Mouse (Mus musculus) embryonic facial prominence, embryonic 12.5 days (tissue): Measurements from ENCODE around the gene Gpm6b. TPM values are rescaled to one million over a fixed set of nuclear protein-coding genes. Genes with fewer than 3 reads are reported as not detected.

Experiments used
- ATAC-seq: fragments of 200-750 bp; cut with Nextera tagmentation; 2 replicates; pipeline ENCODE4 v1.8.0; 2017; ENCODE audit not compliant: insufficient number of reproducible peaks, insufficient read depth, low FRiP score, low TSS enrichment
- H3K27ac ChIP-seq: fragments of 300-500 bp; sonication (generic); 2 replicates; pipeline ENCODE4 v1.5.1; 2016; ENCODE audit warnings: mild to moderate bottlenecking
- H3K27me3 ChIP-seq: fragments of 300-500 bp; sonication (generic); 2 replicates; pipeline ENCODE4 v1.6.1; 2016; ENCODE audit warnings: mild to moderate bottlenecking, moderate library complexity
- H3K36me3 ChIP-seq: fragments of 300-500 bp; sonication (generic); 2 replicates; pipeline ENCODE4 v1.6.1; 2016; ENCODE audit warnings: mild to moderate bottlenecking
- H3K4me1 ChIP-seq: fragments of 300-500 bp; sonication (generic); 2 replicates; pipeline ENCODE4 v1.6.1; 2016
- H3K4me2 ChIP-seq: fragments of 300-500 bp; sonication (generic); replicated peaks from 2 replicates; pipeline ENCODE4 v1.6.1; 2016; ENCODE audit warnings: mild to moderate bottlenecking, moderate library complexity
- H3K4me3 ChIP-seq: fragments of 300-500 bp; sonication (generic); 2 replicates; pipeline ENCODE4 v1.5.1; 2016; ENCODE audit warnings: mild to moderate bottlenecking
- H3K9ac ChIP-seq: fragments of 300-500 bp; sonication (generic); 2 replicates; pipeline ENCODE4 v1.6.1; 2016; ENCODE audit warnings: mild to moderate bottlenecking, moderate library complexity
- H3K9me3 ChIP-seq: fragments of 300-500 bp; sonication (generic); 2 replicates; pipeline ENCODE4 v1.6.1; 2016; ENCODE audit warnings: mild to moderate bottlenecking, moderate library complexity
- WGBS: fragments of 180-500 bp; shearing (Covaris S2); methylation state at CpG from one replicate; pipeline ENCODE4 v1.1.7; 2016; 5-methylcytosine and 5-hydroxymethylcytosine counted together
- polyA plus RNA-seq: library from polyadenylated mRNA; unstranded; fragments of >200 nt; fragmentation: Nextera tagmentation; extraction: Ambion mirVana; gene quantifications from 2 replicates; pipeline ENCODE4 v1.2.1, GENCODE M21; 2016

Gene Gpm6b
- polyA plus RNA-seq, 1 experiment from 2014 or later = 27.2 TPM

- H3K27ac ChIP-seq = no peak overlapping the region
- H3K9ac ChIP-seq = no peak overlapping the region
- no peak overlapping the region for H3K4me3 ChIP-seq
- no peak for ATAC-seq
- H3K9me3 ChIP-seq = no peaks in the 10 kb centered on the region
- H3K27me3 ChIP-seq = peaks cover 11% of the 10 kb centered on the region; the same call in 1 of the 2 replicates
- H3K4me2 ChIP-seq = no peak overlapping the region
- 77% methylated on average over 7 of the region's 7 CpGs for WGBS
- no peaks in the 10 kb centered on the region for H3K36me3 ChIP-seq
- H3K4me1 ChIP-seq = no peaks in the 10 kb centered on the region
Observed at GRCm38 (mm10) chrX:166307437-166308222, 68.9 kb downstream of the Gpm6b start.

DNA sequence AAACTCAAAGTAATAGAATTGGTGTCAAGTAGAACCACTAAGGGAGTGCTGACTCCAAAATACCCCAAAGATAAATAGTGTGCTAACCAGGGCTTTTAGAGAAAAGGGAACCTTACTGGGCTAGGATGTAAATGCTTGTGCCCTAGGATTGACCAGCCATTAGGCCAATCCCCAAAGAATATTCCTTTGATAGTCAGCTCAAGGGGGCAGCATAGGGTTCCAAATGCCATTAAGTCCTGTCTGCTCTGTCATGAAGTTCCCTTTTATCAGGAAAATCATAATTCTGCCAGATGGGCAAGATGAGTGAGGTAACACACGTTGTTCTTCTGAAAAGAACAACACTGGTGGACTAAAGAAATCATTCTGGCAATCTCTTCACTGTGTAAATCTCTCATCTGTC lies 70.1 kb downstream of the Gpm6b start:
- ATAC-seq = no peak

GRCm38 (mm10) chrX:166315251-166315650 lies 76.5 kb downstream of the Gpm6b start:
- no peak overlapping the region for H3K4me2 ChIP-seq
- H3K4me1 ChIP-seq = no peaks in the 10 kb centered on the region
- H3K27me3 ChIP-seq = peaks cover 2% of the 10 kb centered on the region
- H3K4me3 ChIP-seq = no peak overlapping the region
- WGBS = 73% methylated on average over 1 of the region's 1 CpGs
- no peak for ATAC-seq
- no peaks in the 10 kb centered on the region for H3K9me3 ChIP-seq
- no peak overlapping the region for H3K9ac ChIP-seq
- no peaks in the 10 kb centered on the region for H3K36me3 ChIP-seq
- no peak overlapping the region for H3K27ac ChIP-seq

More for the DNA sequence above, 70.1 kb downstream of the Gpm6b start:
- Histone ChIP-seq H3K27ac (no peak overlapping the region), H3K9me3 (no peaks in the 10 kb centered on the region), H3K27me3 (peaks cover 11% of the 10 kb centered on the region), H3K9ac (no peak overlapping the region), H3K36me3 (no peaks in the 10 kb centered on the region), H3K4me2 (no peak overlapping the region), H3K4me1 (no peaks in the 10 kb centered on the region), H3K4me3 (no peak overlapping the region)
- 52% methylated on average over 1 of the region's 1 CpGs for WGBS

GRCm38 (mm10) chrX:166316552-166317375 lies 78.1 kb downstream of the Gpm6b start:
- Histone ChIP-seq H3K9ac (no peak overlapping the region), H3K27ac (no peak overlapping the region)
- ATAC-seq = no peak

DNA sequence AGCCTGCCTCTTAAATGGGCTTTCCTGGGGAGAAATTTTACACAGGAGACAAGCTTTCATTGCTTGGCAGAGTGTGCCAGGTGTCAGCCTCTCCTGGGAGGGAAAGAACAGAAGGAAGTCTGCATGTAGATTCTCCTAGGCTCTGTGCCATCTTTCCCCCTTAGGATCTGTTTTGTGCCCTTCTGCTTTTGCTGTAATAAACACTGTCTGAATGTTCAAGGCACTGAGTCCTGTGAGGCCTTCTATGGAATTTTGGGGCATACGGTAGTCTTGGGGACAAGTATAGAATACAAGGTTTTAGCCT lies 78.6 kb downstream of the Gpm6b start:
- Histone ChIP-seq H3K27me3 (peaks cover 4% of the 10 kb centered on the region), H3K9ac (no peak overlapping the region), H3K4me1 (no peaks in the 10 kb centered on the region), H3K4me2 (no peak overlapping the region), H3K27ac (no peak overlapping the region), H3K4me3 (no peak overlapping the region), H3K9me3 (no peaks in the 10 kb centered on the region), H3K36me3 (no peaks in the 10 kb centered on the region)
- 91% methylated on average over 1 of the region's 1 CpGs for WGBS
- no peak for ATAC-seq

More at GRCm38 (mm10) chrX:166316552-166317375, 78.1 kb downstream of the Gpm6b start:
- no peaks in the 10 kb centered on the region for H3K36me3 ChIP-seq
- peaks cover 4% of the 10 kb centered on the region for H3K27me3 ChIP-seq
- H3K4me3 ChIP-seq = no peak overlapping the region
- no peaks in the 10 kb centered on the region for H3K9me3 ChIP-seq
- 62% methylated on average over 7 of the region's 7 CpGs for WGBS
- no peaks in the 10 kb centered on the region for H3K4me1 ChIP-seq
- H3K4me2 ChIP-seq = no peak overlapping the region

GRCm38 (mm10) chrX:166323226-166323625 lies 84.5 kb downstream of the Gpm6b start:
- no peak overlapping the region for H3K4me3 ChIP-seq
- no peaks in the 10 kb centered on the region for H3K36me3 ChIP-seq
- no peak overlapping the region for H3K4me2 ChIP-seq
- 83% methylated on average over 3 of the region's 3 CpGs for WGBS
- H3K4me1 ChIP-seq = 0 out of 2 replicates have a peak, but pooled peaks cover 1% of the 10 kb centered on the region
- no peak overlapping the region for H3K27ac ChIP-seq
- no peaks in the 10 kb centered on the region for H3K9me3 ChIP-seq
- 0 out of 2 replicates have a peak, but pooled peaks cover 2% of the 10 kb centered on the region for H3K27me3 ChIP-seq
- H3K9ac ChIP-seq = no peak overlapping the region
- no peak for ATAC-seq

- Histone ChIP-seq H3K9ac (no peak overlapping the region), H3K4me1 (0 out of 2 replicates have a peak, but pooled peaks cover 3% of the 10 kb centered on the region), H3K27ac (no peak overlapping the region), H3K4me3 (no peak overlapping the region), H3K9me3 (no peaks in the 10 kb centered on the region), H3K36me3 (no peaks in the 10 kb centered on the region), H3K27me3 (no peaks in the 10 kb centered on the region; the same call in 1 of the 2 replicates), H3K4me2 (no peak overlapping the region)
- no peak for ATAC-seq
- 59% methylated on average over 5 of the region's 5 CpGs for WGBS
Observed at GRCm38 (mm10) chrX:166327621-166328020, 88.9 kb downstream of the Gpm6b start.

- Histone ChIP-seq H3K36me3 (no peaks in the 10 kb centered on the region), H3K9me3 (no peaks in the 10 kb centered on the region), H3K27ac (0 out of 2 replicates have a peak overlapping the region, but pooled peaks have one; percentile 50), H3K9ac (no peak overlapping the region), H3K4me1 (0 out of 2 replicates have a peak, but pooled peaks cover 3% of the 10 kb centered on the region), H3K27me3 (no peaks in the 10 kb centered on the region; the same call in 1 of the 2 replicates), H3K4me3 (no peak overlapping the region), H3K4me2 (no peak overlapping the region)
- 48% methylated on average over 3 of the region's 3 CpGs for WGBS
- ATAC-seq = no peak
Observed at GRCm38 (mm10) chrX:166328219-166328901, 89.6 kb downstream of the Gpm6b start.

GRCm38 (mm10) chrX:166328904-166329451 lies 90.3 kb downstream of the Gpm6b start:
- no peaks in the 10 kb centered on the region for H3K36me3 ChIP-seq
- no peaks in the 10 kb centered on the region for H3K9me3 ChIP-seq
- 0 out of 2 replicates have a peak overlapping the region, but pooled peaks have one; percentile 20 for H3K27ac ChIP-seq
- peak; percentile 47; the same call in 1 of the 2 replicates for ATAC-seq
- H3K4me1 ChIP-seq = 0 out of 2 replicates have a peak, but pooled peaks cover 3% of the 10 kb centered on the region
- WGBS = 22% methylated on average over 9 of the region's 9 CpGs
- no peak overlapping the region for H3K9ac ChIP-seq
- H3K4me2 ChIP-seq = 0 out of 2 replicates have a peak overlapping the region, but pooled peaks have one; percentile 11
- no peaks in the 10 kb centered on the region; the same call in 1 of the 2 replicates for H3K27me3 ChIP-seq
- H3K4me3 ChIP-seq = no peak overlapping the region

- H3K4me2 ChIP-seq = no peak overlapping the region
- WGBS = 84% methylated on average over 6 of the region's 6 CpGs
- no peaks in the 10 kb centered on the region; the same call in 1 of the 2 replicates for H3K27me3 ChIP-seq
- H3K9me3 ChIP-seq = no peaks in the 10 kb centered on the region
- H3K4me1 ChIP-seq = no peaks in the 10 kb centered on the region
- H3K27ac ChIP-seq = no peak overlapping the region
- no peaks in the 10 kb centered on the region for H3K36me3 ChIP-seq
- no peak overlapping the region for H3K9ac ChIP-seq
- no peak overlapping the region for H3K4me3 ChIP-seq
- no peak for ATAC-seq
Observed at GRCm38 (mm10) chrX:166334516-166335136, 95.9 kb downstream of the Gpm6b start.

GRCm38 (mm10) chrX:166338353-166338752 lies 99.6 kb downstream of the Gpm6b start:
- ATAC-seq = no peak
- H3K27me3 ChIP-seq = no peaks in the 10 kb centered on the region
- WGBS = 91% methylated on average over 5 of the region's 5 CpGs

More at GRCm38 (mm10) chrX:166338353-166338752, 99.6 kb downstream of the Gpm6b start:
- H3K4me2 ChIP-seq = no peak overlapping the region
- H3K9ac ChIP-seq = no peak overlapping the region
- H3K4me3 ChIP-seq = no peak overlapping the region
- no peaks in the 10 kb centered on the region for H3K36me3 ChIP-seq
- H3K4me1 ChIP-seq = no peaks in the 10 kb centered on the region
- H3K9me3 ChIP-seq = no peaks in the 10 kb centered on the region
- no peak overlapping the region for H3K27ac ChIP-seq
